Mouse (Mus musculus) heart, postnatal 36 days (tissue): ENCODE results near the gene Gm14325. TPM values are rescaled to one million over a fixed set of nuclear protein-coding genes. Genes with fewer than 3 reads are reported as not detected.
A peak's percentile ranks its signal among the peaks of the same experiment; 100 is the strongest.
"Not testable (repeated sequence)": the region's sequence is repeated elsewhere in the genome, so short reads cannot be mapped to it uniquely, and the experiment has no call there.

Source experiments
- DNase-seq, 2 experiments: peaks; one replicate each; pipeline ENCODE4 v3.0.0; 2021 to 2022
- intact Hi-C: fragments of 180-260 bp; cut with DNase I; formaldehyde crosslinking; loops from one replicate; pipeline ENCODE4 v1.15.1; 2025
- total RNA-seq, 2 experiments: library from RNA; stranded (reverse); gene quantifications; 2 replicates each; pipeline ENCODE4 v1.2.3; 2021

Gm14325 gene
- 10 to 100 TPM; 75.3 to 88.1 TPM for total RNA-seq

GRCm38 (mm10) chr2:177839901-177840663, at the start of gene Gm14325:
Gene Gm14325 (minus strand): TSS chr2:177840336.
- intact Hi-C loops = not testable (repeated sequence)
- peak; percentile 67 to 74 for DNase-seq

GRCm38 (mm10) chr2:177887743-177888142, 47.6 kb upstream of the Gm14325 start:
- intact Hi-C loops = not testable (repeated sequence)

GRCm38 (mm10) chr2:177862254-177862653, 22.1 kb upstream of the Gm14325 start:
- DNase-seq, intact Hi-C loops: not testable (repeated sequence)

More at GRCm38 (mm10) chr2:177887743-177888142, 47.6 kb upstream of the Gm14325 start:
- not testable (repeated sequence) for DNase-seq

GRCm38 (mm10) chr2:177843666-177844065, 3.5 kb upstream of the Gm14325 start:
- DNase-seq, intact Hi-C loops: not testable (repeated sequence)

GRCm38 (mm10) chr2:177836756-177837155, 3.4 kb downstream of the Gm14325 start:
- DNase-seq, intact Hi-C loops: not testable (repeated sequence)

- intact Hi-C loops, DNase-seq: not testable (repeated sequence)
Measured at GRCm38 (mm10) chr2:177835733-177836536, 4.2 kb downstream of the Gm14325 start.

- peak in 1 of 2 experiments; percentile 46 for DNase-seq
Measured at GRCm38 (mm10) chr2:177821952-177822351, 18.2 kb downstream of the Gm14325 start.

GRCm38 (mm10) chr2:177806170-177806569, 34.0 kb downstream of the Gm14325 start:
- DNase-seq, intact Hi-C loops: not testable (repeated sequence)

More at GRCm38 (mm10) chr2:177821952-177822351, 18.2 kb downstream of the Gm14325 start:
- intact Hi-C loops = not testable (repeated sequence)

GRCm38 (mm10) chr2:177787351-177787750, 52.8 kb downstream of the Gm14325 start:
- intact Hi-C loops, DNase-seq: not testable (repeated sequence)

Other genes with a start within 250 kb of the Gm14325 start
- 10 to 100 TPM; 18.9 to 19.7 TPM for gene Gm14322, start 81.0 kb downstream of the Gm14325 start, total RNA-seq
- gene Gm14327, start 56.8 kb upstream of the Gm14325 start, total RNA-seq = 10 to 100 TPM; 41.4 to 50.0 TPM
- under 1 TPM in 1 of 2 experiments, not detected in 1; 0.78 TPM for gene Zfp972, start 85.3 kb upstream of the Gm14325 start, total RNA-seq
- 10 to 100 TPM; 38.3 to 40.4 TPM for gene Gm14326, start 117.0 kb upstream of the Gm14325 start, total RNA-seq
- gene Zfp971, start 182.9 kb upstream of the Gm14325 start, total RNA-seq = 10 to 100 TPM; 86.7 to 94.3 TPM
- 10 to 100 TPM; 10.7 to 12.2 TPM for gene Zfp931, start 238.1 kb upstream of the Gm14325 start, total RNA-seq